Mouse (Mus musculus): Measurements from ENCODE around the gene Llph. TPM values are rescaled to one million over a fixed set of nuclear protein-coding genes. Genes with fewer than 3 reads are reported as not detected.

Llph gene
- polyA plus RNA-seq, 1 experiment from 2014 or later = 29.3 TPM

GRCm38 (mm10) chr10:120269946-120270345 lies 43.1 kb downstream of the Llph start:
- ATAC-seq = no peak
- Histone ChIP-seq H3K27ac (ENCODE audit: low read depth, low read length) (no peak overlapping the region), H3K4me2 (ENCODE audit: low read length) (no peak overlapping the region), H3K4me1 (ENCODE audit: control insufficient read depth, insufficient read depth, low read depth, low read length) (peaks cover 9% of the 10 kb centered on the region), H3K9ac (ENCODE audit: low read depth, low read length) (no peak overlapping the region), H3K9me3 (ENCODE audit: control insufficient read depth, low read length) (no peaks in the 10 kb centered on the region), H3K36me3 (ENCODE audit: control insufficient read depth, insufficient read depth, low read length) (no peaks in the 10 kb centered on the region), H3K27me3 (replicated peaks; ENCODE audit: control insufficient read depth, insufficient read depth, low read length) (no peaks in the 10 kb centered on the region), H3K4me3 (ENCODE audit: low read length) (no peak overlapping the region)
- 91% methylated on average over 13 of the region's 13 CpGs for WGBS

- H3K9me3 ChIP-seq (ENCODE audit: control insufficient read depth, low read length) = no peaks in the 10 kb centered on the region
- H3K27me3 ChIP-seq (replicated peaks; ENCODE audit: control insufficient read depth, insufficient read depth, low read length) = no peaks in the 10 kb centered on the region
- H3K9ac ChIP-seq (ENCODE audit: low read depth, low read length) = no peak overlapping the region
- no peak for ATAC-seq
- no peak overlapping the region for H3K27ac ChIP-seq (ENCODE audit: low read depth, low read length)
- H3K4me3 ChIP-seq (ENCODE audit: low read length) = no peak overlapping the region
- H3K4me1 ChIP-seq (ENCODE audit: control insufficient read depth, insufficient read depth, low read depth, low read length) = peaks cover 9% of the 10 kb centered on the region
- H3K4me2 ChIP-seq (ENCODE audit: low read length) = no peak overlapping the region
- H3K36me3 ChIP-seq (ENCODE audit: control insufficient read depth, insufficient read depth, low read length) = no peaks in the 10 kb centered on the region
- WGBS = 86% methylated on average over 4 of the region's 4 CpGs
Measured at GRCm38 (mm10) chr10:120270777-120271176, 43.9 kb downstream of the Llph start.

- Histone ChIP-seq H3K27me3 (replicated peaks; ENCODE audit: control insufficient read depth, insufficient read depth, low read length) (no peaks in the 10 kb centered on the region), H3K4me3 (ENCODE audit: low read length) (no peak overlapping the region), H3K9me3 (ENCODE audit: control insufficient read depth, low read length) (no peaks in the 10 kb centered on the region), H3K36me3 (ENCODE audit: control insufficient read depth, insufficient read depth, low read length) (no peaks in the 10 kb centered on the region), H3K4me1 (ENCODE audit: control insufficient read depth, insufficient read depth, low read depth, low read length) (peaks cover 9% of the 10 kb centered on the region), H3K9ac (ENCODE audit: low read depth, low read length) (no peak overlapping the region; the same call in 1 of the 2 replicates), H3K4me2 (ENCODE audit: low read length) (peak overlapping the region; percentile 48; the same call in 1 of the 2 replicates), H3K27ac (ENCODE audit: low read depth, low read length) (no peak overlapping the region)
- WGBS = 62% methylated on average over 6 of the region's 6 CpGs
- no peak for ATAC-seq
Measured at GRCm38 (mm10) chr10:120271318-120271717, 44.4 kb downstream of the Llph start.

- Histone ChIP-seq H3K4me1 (ENCODE audit: control insufficient read depth, insufficient read depth, low read depth, low read length) (peaks cover 9% of the 10 kb centered on the region), H3K4me3 (ENCODE audit: low read length) (peak overlapping the region; percentile 25), H3K9me3 (ENCODE audit: control insufficient read depth, low read length) (no peaks in the 10 kb centered on the region), H3K9ac (ENCODE audit: low read depth, low read length) (peak overlapping the region; percentile 20), H3K27ac (ENCODE audit: low read depth, low read length) (no peak overlapping the region), H3K4me2 (ENCODE audit: low read length) (peak overlapping the region; percentile 48), H3K27me3 (replicated peaks; ENCODE audit: control insufficient read depth, insufficient read depth, low read length) (no peaks in the 10 kb centered on the region), H3K36me3 (ENCODE audit: control insufficient read depth, insufficient read depth, low read length) (no peaks in the 10 kb centered on the region)
- 19% methylated on average over 11 of the region's 11 CpGs for WGBS
- ATAC-seq = peak; percentile 6; the same call in 1 of the 2 replicates
Measured at GRCm38 (mm10) chr10:120271879-120272269, 45.0 kb downstream of the Llph start.

GRCm38 (mm10) chr10:120272270-120272883 lies 45.5 kb downstream of the Llph start:
- 7% methylated on average over 19 of the region's 19 CpGs for WGBS
- Histone ChIP-seq H3K4me1 (ENCODE audit: control insufficient read depth, insufficient read depth, low read depth, low read length) (peaks cover 9% of the 10 kb centered on the region), H3K36me3 (ENCODE audit: control insufficient read depth, insufficient read depth, low read length) (no peaks in the 10 kb centered on the region), H3K4me2 (ENCODE audit: low read length) (peak overlapping the region; percentile 48), H3K9me3 (ENCODE audit: control insufficient read depth, low read length) (no peaks in the 10 kb centered on the region), H3K27ac (ENCODE audit: low read depth, low read length) (no peak overlapping the region), H3K9ac (ENCODE audit: low read depth, low read length) (peak overlapping the region; percentile 20), H3K4me3 (ENCODE audit: low read length) (peak overlapping the region; percentile 25), H3K27me3 (replicated peaks; ENCODE audit: control insufficient read depth, insufficient read depth, low read length) (no peaks in the 10 kb centered on the region)
- peak; percentile 76 for ATAC-seq

GRCm38 (mm10) chr10:120273335-120273734 lies 46.5 kb downstream of the Llph start:
- H3K9ac ChIP-seq (ENCODE audit: low read depth, low read length) = no peak overlapping the region

GRCm38 (mm10) chr10:120279482-120280128 lies 52.7 kb downstream of the Llph start:
- no peaks in the 10 kb centered on the region for H3K4me1 ChIP-seq (ENCODE audit: control insufficient read depth, insufficient read depth, low read depth, low read length)
- 80% methylated on average over 12 of the region's 12 CpGs for WGBS
- no peak overlapping the region for H3K4me2 ChIP-seq (ENCODE audit: low read length)
- no peak overlapping the region for H3K4me3 ChIP-seq (ENCODE audit: low read length)
- no peak for ATAC-seq
- no peak overlapping the region for H3K27ac ChIP-seq (ENCODE audit: low read depth, low read length)
- no peaks in the 10 kb centered on the region for H3K36me3 ChIP-seq (ENCODE audit: control insufficient read depth, insufficient read depth, low read length)
- no peaks in the 10 kb centered on the region for H3K9me3 ChIP-seq (ENCODE audit: control insufficient read depth, low read length)
- no peak overlapping the region for H3K9ac ChIP-seq (ENCODE audit: low read depth, low read length)
- no peaks in the 10 kb centered on the region for H3K27me3 ChIP-seq (replicated peaks; ENCODE audit: control insufficient read depth, insufficient read depth, low read length)

More at GRCm38 (mm10) chr10:120273335-120273734, 46.5 kb downstream of the Llph start:
- Histone ChIP-seq H3K36me3 (ENCODE audit: control insufficient read depth, insufficient read depth, low read length) (no peaks in the 10 kb centered on the region), H3K4me3 (ENCODE audit: low read length) (no peak overlapping the region), H3K27ac (ENCODE audit: low read depth, low read length) (no peak overlapping the region), H3K4me1 (ENCODE audit: control insufficient read depth, insufficient read depth, low read depth, low read length) (peaks cover 9% of the 10 kb centered on the region), H3K27me3 (replicated peaks; ENCODE audit: control insufficient read depth, insufficient read depth, low read length) (no peaks in the 10 kb centered on the region), H3K4me2 (ENCODE audit: low read length) (no peak overlapping the region), H3K9me3 (ENCODE audit: control insufficient read depth, low read length) (no peaks in the 10 kb centered on the region)
- WGBS = 84% methylated on average over 7 of the region's 7 CpGs
- no peak for ATAC-seq

- Histone ChIP-seq H3K27me3 (replicated peaks; ENCODE audit: control insufficient read depth, insufficient read depth, low read length) (no peaks in the 10 kb centered on the region), H3K4me3 (ENCODE audit: low read length) (no peak overlapping the region), H3K9ac (ENCODE audit: low read depth, low read length) (no peak overlapping the region), H3K27ac (ENCODE audit: low read depth, low read length) (no peak overlapping the region), H3K9me3 (ENCODE audit: control insufficient read depth, low read length) (no peaks in the 10 kb centered on the region), H3K4me2 (ENCODE audit: low read length) (no peak overlapping the region), H3K36me3 (ENCODE audit: control insufficient read depth, insufficient read depth, low read length) (no peaks in the 10 kb centered on the region), H3K4me1 (ENCODE audit: control insufficient read depth, insufficient read depth, low read depth, low read length) (no peaks in the 10 kb centered on the region)
- WGBS = 76% methylated on average over 4 of the region's 4 CpGs
- no peak for ATAC-seq
Measured at GRCm38 (mm10) chr10:120280375-120280774, 53.5 kb downstream of the Llph start.

- Histone ChIP-seq H3K4me1 (ENCODE audit: control insufficient read depth, insufficient read depth, low read depth, low read length) (no peaks in the 10 kb centered on the region), H3K9ac (ENCODE audit: low read depth, low read length) (no peak overlapping the region), H3K27me3 (replicated peaks; ENCODE audit: control insufficient read depth, insufficient read depth, low read length) (no peaks in the 10 kb centered on the region), H3K4me2 (ENCODE audit: low read length) (no peak overlapping the region), H3K36me3 (ENCODE audit: control insufficient read depth, insufficient read depth, low read length) (no peaks in the 10 kb centered on the region), H3K4me3 (ENCODE audit: low read length) (no peak overlapping the region), H3K9me3 (ENCODE audit: control insufficient read depth, low read length) (no peaks in the 10 kb centered on the region), H3K27ac (ENCODE audit: low read depth, low read length) (no peak overlapping the region)
- WGBS = 88% methylated on average over 5 of the region's 5 CpGs
- no peak for ATAC-seq
Measured at GRCm38 (mm10) chr10:120281700-120282099, 54.8 kb downstream of the Llph start.

Data from hindbrain, embryonic 16.5 days (tissue).